Mouse (Mus musculus) heart, postnatal 0 days (tissue): ENCODE measurements around the gene Arl15. TPM values are rescaled to one million over a fixed set of nuclear protein-coding genes. Genes with fewer than 3 reads are reported as not detected.
"Not testable (repeated sequence)": the region's sequence is repeated elsewhere in the genome, so short reads cannot be mapped to it uniquely, and the experiment has no call there.

Experiments used
- ATAC-seq: fragments of 200-750 bp; cut with Nextera tagmentation; 2 replicates; pipeline ENCODE4 v1.8.0; 2017; ENCODE audit warnings: low read depth, moderate number of reproducible peaks, moderate library complexity; ENCODE audit not compliant: insufficient read depth
- DNase-seq: peaks from one replicate; pipeline ENCODE4 v3.0.0-alpha.2; 2016; ENCODE audit warnings: low spot score
- H3K27ac ChIP-seq: fragments of 300-500 bp; sonication (generic); 2 replicates; pipeline ENCODE4 v1.5.1; 2014; ENCODE audit warnings: low read depth, mild to moderate bottlenecking
- H3K27me3 ChIP-seq: fragments of 300-500 bp; sonication (generic); 2 replicates; pipeline ENCODE4 v1.6.1; 2014; ENCODE audit warnings: low read length, mixed read lengths; ENCODE audit not compliant: control insufficient read depth, insufficient read depth
- H3K36me3 ChIP-seq: fragments of 300-500 bp; sonication (generic); replicated peaks from 2 replicates; pipeline ENCODE4 v1.6.1; 2014; ENCODE audit warnings: low read length, mixed read lengths; ENCODE audit not compliant: control insufficient read depth, insufficient read depth
- H3K4me1 ChIP-seq: fragments of 300-500 bp; sonication (generic); 2 replicates; pipeline ENCODE4 v1.6.1; 2014; ENCODE audit warnings: antibody characterized with exemption; ENCODE audit not compliant: control insufficient read depth, insufficient read depth
- H3K4me2 ChIP-seq: fragments of 300-500 bp; sonication (generic); 2 replicates; pipeline ENCODE4 v1.6.1; 2014; ENCODE audit warnings: low read depth, mild to moderate bottlenecking, low read length, moderate library complexity
- H3K4me3 ChIP-seq: fragments of 300-500 bp; sonication (generic); 2 replicates; pipeline ENCODE4 v1.5.1; 2014; ENCODE audit warnings: low read depth, low read length
- H3K9ac ChIP-seq: fragments of 300-500 bp; sonication (generic); replicated peaks from 2 replicates; pipeline ENCODE4 v1.6.1; 2014; ENCODE audit warnings: low read depth, low read length, mixed read lengths
- H3K9me3 ChIP-seq: fragments of 300-500 bp; sonication (generic); replicated peaks from 2 replicates; pipeline ENCODE4 v1.6.1; 2016; ENCODE audit warnings: low read length; ENCODE audit not compliant: control insufficient read depth
- CTCF ChIP-seq: IDR thresholded peaks from 2 replicates; pipeline ENCODE4 v1.5.1; 2016; ENCODE audit warnings: antibody characterized with exemption, control low read depth, low read depth
- EP300 ChIP-seq: IDR thresholded peaks from 2 replicates; pipeline ENCODE4 v1.6.1; 2016; ENCODE audit warnings: antibody characterized with exemption, low read depth
- WGBS: fragments of 180-500 bp; shearing (Covaris S2); extraction: QIAGEN DNeasy Blood & Tissue Kit; methylation state at CpG from one replicate; pipeline ENCODE4 v1.1.7; 2014; 5-methylcytosine and 5-hydroxymethylcytosine counted together
- polyA plus RNA-seq: library from polyadenylated mRNA; unstranded; fragments of >200 nt; fragmentation: Nextera tagmentation; extraction: Ambion mirVana; gene quantifications from 2 replicates; pipeline ENCODE4 v1.2.1, GENCODE M21; 2015
- total RNA-seq: library from RNA; depleted of rRNA; stranded (reverse); fragments of >200 nt; gene quantifications from 2 replicates; pipeline ENCODE4 v1.2.3, GENCODE M21; 2014; ENCODE audit warnings: low replicate concordance

The Arl15 gene
- total and polyA plus RNA-seq, 2 experiments from 2014 or later = 3.9 to 16.5 TPM

DNA sequence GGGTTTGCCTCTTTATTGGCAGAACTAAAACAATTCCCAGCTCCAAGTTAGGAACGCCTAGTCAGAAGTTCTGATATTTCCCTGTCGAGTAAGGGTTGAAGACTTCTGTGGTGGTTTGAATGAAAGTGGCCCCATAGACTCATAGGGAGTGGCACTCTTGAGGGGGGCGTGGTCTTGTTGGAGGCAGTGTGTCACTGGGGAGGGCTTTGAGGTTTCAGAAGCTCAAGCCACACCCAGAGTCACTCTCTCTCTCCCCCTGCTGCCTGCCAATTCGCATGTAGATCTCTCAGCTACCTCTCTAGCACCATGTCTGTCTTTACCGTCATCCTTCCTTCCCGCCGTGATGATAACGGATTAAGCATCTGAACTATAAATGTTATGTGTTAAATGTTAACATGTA is 19.5 kb upstream of the Arl15 start:
- Histone ChIP-seq H3K4me2 (no peak overlapping the region), H3K9me3 (no peaks in the 10 kb centered on the region), H3K36me3 (no peaks in the 10 kb centered on the region), H3K4me3 (no peak overlapping the region), H3K4me1 (no peaks in the 10 kb centered on the region), H3K9ac (no peak overlapping the region), H3K27ac (no peak overlapping the region), H3K27me3 (no peaks in the 10 kb centered on the region)
- DNase-seq (no peak), ATAC-seq (no peak)
- no peak for TF ChIP-seq EP300
- TF ChIP-seq CTCF = no peak
- WGBS = 90% methylated on average over 8 of the region's 8 CpGs

DNA sequence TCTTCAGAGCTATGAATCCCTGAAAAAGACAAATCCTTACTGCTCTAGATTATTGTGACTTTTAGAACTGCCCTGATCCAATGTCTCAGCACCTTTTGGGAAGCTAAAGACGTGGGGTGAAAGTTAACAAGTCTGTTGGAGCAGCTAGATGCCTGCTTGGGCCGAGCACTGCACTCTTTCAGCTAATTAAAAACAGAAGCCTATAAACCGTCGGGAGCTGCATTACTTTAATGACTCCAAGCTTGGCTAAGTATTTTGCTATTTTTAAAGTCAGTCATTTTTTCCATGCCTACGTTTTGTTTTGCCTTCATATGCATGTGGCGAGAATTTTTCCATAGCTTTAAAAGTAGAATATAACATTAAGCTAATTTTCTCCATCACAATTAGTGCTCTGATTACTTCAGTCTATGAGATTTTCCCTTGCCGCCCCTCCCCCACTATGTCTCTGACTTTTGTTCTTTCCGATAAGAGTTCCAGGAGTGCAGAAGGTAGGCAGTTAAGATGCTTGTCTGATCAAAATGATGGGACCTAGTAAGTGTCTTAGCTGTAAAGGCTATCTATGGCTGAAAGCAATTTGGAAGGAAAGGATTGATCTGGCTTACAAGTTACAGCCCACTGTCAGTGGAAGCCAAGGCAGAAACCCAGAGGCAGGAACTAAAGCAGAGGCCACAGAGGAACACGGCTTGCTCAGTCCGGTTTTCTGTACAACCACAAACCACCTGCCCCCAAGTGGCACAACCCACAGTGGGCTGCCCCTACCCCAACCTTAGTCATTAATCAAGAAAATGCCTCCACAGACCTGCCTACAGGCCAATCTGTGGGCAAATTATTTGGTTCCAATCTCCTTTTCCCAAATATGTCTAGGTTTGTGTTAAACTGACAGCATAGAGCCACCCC is 18.8 kb upstream of the Arl15 start:
- H3K9me3 ChIP-seq = no peaks in the 10 kb centered on the region
- WGBS = 66% methylated on average over 10 of the region's 10 CpGs
- H3K4me2 ChIP-seq = no peak overlapping the region
- DNase-seq (no peak), ATAC-seq (no peak)
- no peak overlapping the region for H3K9ac ChIP-seq
- no peaks in the 10 kb centered on the region for H3K36me3 ChIP-seq
- H3K27ac ChIP-seq = no peak overlapping the region
- no peaks in the 10 kb centered on the region for H3K27me3 ChIP-seq
- no peak overlapping the region for H3K4me3 ChIP-seq
- no peaks in the 10 kb centered on the region for H3K4me1 ChIP-seq
- TF ChIP-seq CTCF = no peak
- no peak for TF ChIP-seq EP300

DNA sequence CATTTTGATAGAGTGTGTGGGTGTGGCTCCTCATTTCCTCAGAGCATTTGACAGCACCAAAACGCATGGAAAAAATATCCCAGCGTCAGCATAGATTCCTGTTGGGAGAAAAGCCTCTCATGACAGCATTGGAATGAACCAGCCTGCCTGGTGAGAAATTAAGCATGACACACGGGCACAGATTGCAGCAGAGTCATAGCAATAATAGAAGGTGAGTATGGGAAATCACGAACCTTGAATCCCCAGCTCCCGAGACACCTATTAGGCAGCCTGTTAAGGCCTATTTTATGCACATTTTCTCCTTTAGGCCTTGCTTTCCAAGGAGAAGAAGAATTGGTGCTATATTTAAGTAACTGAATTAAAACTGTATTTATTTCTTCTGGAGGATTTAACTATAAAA is 8.5 kb upstream of the Arl15 start:
- 70% methylated on average over 5 of the region's 5 CpGs for WGBS
- H3K9me3 ChIP-seq = no peaks in the 10 kb centered on the region
- TF ChIP-seq CTCF (no peak), EP300 (no peak)
- H3K27me3 ChIP-seq = no peaks in the 10 kb centered on the region
- H3K4me2 ChIP-seq = no peak overlapping the region
- no peak overlapping the region for H3K27ac ChIP-seq
- no peak for DNase-seq
- ATAC-seq = no peak
- H3K36me3 ChIP-seq = no peaks in the 10 kb centered on the region
- H3K4me3 ChIP-seq = no peak overlapping the region
- no peak overlapping the region for H3K9ac ChIP-seq
- no peaks in the 10 kb centered on the region for H3K4me1 ChIP-seq

DNA sequence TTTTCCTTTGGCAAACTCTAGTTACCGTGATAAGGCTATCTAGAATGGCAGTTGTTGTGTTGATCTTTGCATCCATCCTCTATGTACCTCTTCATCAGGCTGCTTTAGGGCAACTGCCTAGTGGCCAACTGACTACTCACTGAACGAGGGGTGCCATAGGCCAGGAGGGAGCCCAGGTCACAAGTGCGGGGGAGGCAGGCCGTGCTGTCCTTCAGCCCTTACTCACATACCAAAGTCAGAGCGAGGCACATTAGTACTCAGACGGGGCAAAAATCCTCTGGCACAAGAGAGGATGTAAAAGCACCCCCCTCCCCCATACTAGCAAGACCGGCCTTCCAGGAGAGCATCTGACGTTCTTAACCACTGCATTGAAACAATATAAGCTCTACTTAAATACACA is 7.2 kb upstream of the Arl15 start:
- ATAC-seq = no peak
- H3K36me3 ChIP-seq = no peaks in the 10 kb centered on the region
- TF ChIP-seq EP300 = no peak
- no peak for TF ChIP-seq CTCF
- WGBS = 71% methylated on average over 8 of the region's 8 CpGs
- H3K27me3 ChIP-seq = no peaks in the 10 kb centered on the region
- no peak overlapping the region for H3K4me2 ChIP-seq
- H3K9me3 ChIP-seq = no peaks in the 10 kb centered on the region
- H3K9ac ChIP-seq = no peak overlapping the region
- H3K4me1 ChIP-seq = no peaks in the 10 kb centered on the region
- no peak overlapping the region for H3K4me3 ChIP-seq
- no peak for DNase-seq
- no peak overlapping the region for H3K27ac ChIP-seq

DNA sequence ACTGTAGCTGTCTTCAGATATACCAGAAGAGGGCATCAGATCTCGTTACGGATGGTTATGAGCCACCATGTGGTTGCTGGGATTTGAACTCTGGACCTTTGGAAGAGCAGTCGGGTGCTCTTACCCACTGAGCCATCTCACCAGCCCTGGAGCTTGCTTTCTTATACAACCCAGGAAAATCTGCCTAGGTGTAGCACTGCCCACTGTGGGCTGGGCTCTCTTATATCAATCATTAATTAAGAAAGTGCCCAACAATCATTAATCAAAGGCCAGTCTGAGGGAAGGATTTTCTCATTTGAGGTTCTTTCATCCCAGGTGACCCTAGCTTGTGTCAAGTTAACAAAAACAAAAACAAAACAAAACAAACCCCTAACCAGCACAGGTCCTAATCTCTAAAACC is 4.3 kb upstream of the Arl15 start:
- H3K4me3 ChIP-seq, H3K27ac ChIP-seq, H3K27me3 ChIP-seq, DNase-seq, H3K4me1 ChIP-seq, H3K9ac ChIP-seq, H3K36me3 ChIP-seq, H3K9me3 ChIP-seq, H3K4me2 ChIP-seq, ATAC-seq: not testable (repeated sequence)
- 86% methylated on average over 1 of the region's 3 CpGs for WGBS

DNA sequence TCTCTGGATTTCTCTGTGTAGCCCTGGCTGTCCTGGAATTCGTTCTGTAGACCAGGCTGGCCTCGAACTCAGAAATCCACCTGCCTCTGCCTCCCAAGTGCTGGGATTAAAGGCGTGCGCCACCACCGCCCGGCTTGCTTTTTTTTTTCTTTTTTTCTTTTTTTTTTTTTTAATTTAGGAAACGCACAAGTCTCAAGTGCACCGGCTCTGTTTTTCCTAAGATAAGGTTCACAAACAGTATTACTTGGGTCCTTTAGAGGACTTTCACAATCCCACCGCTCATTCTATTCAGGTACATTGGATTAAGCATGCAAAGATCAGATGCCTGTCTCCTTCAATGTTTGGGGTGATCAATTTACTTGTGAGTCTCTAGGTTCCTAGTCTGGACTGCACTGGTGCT is 668 bp upstream of the Arl15 start:
- 67% methylated on average over 9 of the region's 9 CpGs for WGBS

More for the DNA sequence above, 668 bp upstream of the Arl15 start:
- H3K9ac ChIP-seq = peak overlapping the region; percentile 82
- peaks cover 14% of the 10 kb centered on the region for H3K4me1 ChIP-seq
- TF ChIP-seq EP300 (no peak), CTCF (no peak)
- ATAC-seq (no peak), DNase-seq (no peak)
- peak overlapping the region; percentile 69 for H3K4me2 ChIP-seq
- H3K4me3 ChIP-seq = peak overlapping the region; percentile 90
- no peaks in the 10 kb centered on the region for H3K9me3 ChIP-seq
- no peaks in the 10 kb centered on the region for H3K27me3 ChIP-seq
- peak overlapping the region; percentile 96 for H3K27ac ChIP-seq
- no peaks in the 10 kb centered on the region for H3K36me3 ChIP-seq
